Mouse (Mus musculus): Measurements from ENCODE around the gene Rap1gap2. TPM values are rescaled to one million over a fixed set of nuclear protein-coding genes. Genes with fewer than 3 reads are reported as not detected.
A peak's percentile ranks its signal among the peaks of the same experiment; 100 is the strongest.

Gene Rap1gap2
- total RNA-seq, 2 experiments from 2014 or later: 18.7 to 28.8 TPM

- no peak for DNase-seq (ENCODE audit: low spot score in 2 of 2)
Measured at GRCm38 (mm10) chr11:74415736-74416135, 195.0 kb downstream of the Rap1gap2 start.

- DNase-seq (ENCODE audit: low spot score in 2 of 2): no peak
Measured at GRCm38 (mm10) chr11:74414112-74414511, 196.6 kb downstream of the Rap1gap2 start.

GRCm38 (mm10) chr11:74413449-74413972 is 197.2 kb downstream of the Rap1gap2 start:
- no peak for DNase-seq (ENCODE audit: low spot score in 2 of 2)

GRCm38 (mm10) chr11:74412462-74412861 is 198.3 kb downstream of the Rap1gap2 start:
- DNase-seq (ENCODE audit: low spot score in 2 of 2): no peak

- DNase-seq (ENCODE audit: low spot score in 2 of 2): no peak
Measured at GRCm38 (mm10) chr11:74411943-74412342, 198.8 kb downstream of the Rap1gap2 start.

- DNase-seq (ENCODE audit: low spot score in 2 of 2): peak in 1 of 2 experiments; percentile 45
Measured at GRCm38 (mm10) chr11:74409757-74410174, 200.9 kb downstream of the Rap1gap2 start.

- no peak for DNase-seq (ENCODE audit: low spot score in 2 of 2)
Measured at GRCm38 (mm10) chr11:74409447-74409754, 201.3 kb downstream of the Rap1gap2 start.

GRCm38 (mm10) chr11:74408587-74409446 is 201.9 kb downstream of the Rap1gap2 start:
- peak; percentile 91 to 94 for DNase-seq (ENCODE audit: low spot score in 2 of 2)

GRCm38 (mm10) chr11:74405201-74405600 is 205.5 kb downstream of the Rap1gap2 start:
- no peak for DNase-seq (ENCODE audit: low spot score in 2 of 2)

- DNase-seq (ENCODE audit: low spot score in 2 of 2): no peak
Measured at GRCm38 (mm10) chr11:74404216-74404615, 206.5 kb downstream of the Rap1gap2 start.

GRCm38 (mm10) chr11:74402126-74402525 is 208.6 kb downstream of the Rap1gap2 start:
- no peak for DNase-seq (ENCODE audit: low spot score in 2 of 2)

- peak in 1 of 2 experiments; percentile 26 for DNase-seq (ENCODE audit: low spot score in 2 of 2)
Measured at GRCm38 (mm10) chr11:74395583-74395982, 215.1 kb downstream of the Rap1gap2 start.

- DNase-seq (ENCODE audit: low spot score in 2 of 2): peak in 1 of 2 experiments; percentile 15
Measured at GRCm38 (mm10) chr11:74393489-74393888, 217.2 kb downstream of the Rap1gap2 start.

- DNase-seq (ENCODE audit: low spot score in 2 of 2): no peak
Measured at GRCm38 (mm10) chr11:74392903-74393302, 217.8 kb downstream of the Rap1gap2 start.

GRCm38 (mm10) chr11:74391899-74392298 is 218.8 kb downstream of the Rap1gap2 start:
- no peak for DNase-seq (ENCODE audit: low spot score in 2 of 2)

GRCm38 (mm10) chr11:74387203-74387602 is 223.5 kb downstream of the Rap1gap2 start:
- DNase-seq (ENCODE audit: low spot score in 2 of 2): no peak

- no peak for DNase-seq (ENCODE audit: low spot score in 2 of 2)
Measured at GRCm38 (mm10) chr11:74385674-74386073, 225.0 kb downstream of the Rap1gap2 start.

GRCm38 (mm10) chr11:74379166-74379873 is 231.4 kb downstream of the Rap1gap2 start:
- DNase-seq (ENCODE audit: low spot score in 2 of 2): no peak

GRCm38 (mm10) chr11:74376847-74377246 is 233.9 kb downstream of the Rap1gap2 start:
- DNase-seq (ENCODE audit: low spot score in 2 of 2): no peak

- DNase-seq (ENCODE audit: low spot score in 2 of 2): peak; percentile 40 to 47
Measured at GRCm38 (mm10) chr11:74371393-74372100, 239.2 kb downstream of the Rap1gap2 start.

- DNase-seq (ENCODE audit: low spot score in 2 of 2): no peak
Measured at GRCm38 (mm10) chr11:74361769-74362168, 248.9 kb downstream of the Rap1gap2 start, which contains the start of gene Olfr412. Olfr412 (plus strand) TSS chr11:74362069.

Data from adrenal gland, postnatal 4 days (tissue).